Mouse (Mus musculus) limb, embryonic 11.5 days (tissue): Measurements from ENCODE around the gene Ccdc116. TPM values are rescaled to one million over a fixed set of nuclear protein-coding genes. Genes with fewer than 3 reads are reported as not detected.

Experiments used
- ATAC-seq: fragments of 200-750 bp; cut with Nextera tagmentation; 2 replicates; pipeline ENCODE4 v1.8.0; 2017; ENCODE audit warnings: low read depth; ENCODE audit not compliant: insufficient number of reproducible peaks, low FRiP score, low TSS enrichment
- DNase-seq: peaks from one replicate; pipeline ENCODE4 v3.0.0-alpha.2; 2015; ENCODE audit warnings: low spot score
- H3K27ac ChIP-seq: fragments of 300-500 bp; sonication (generic); replicated peaks from 2 replicates; pipeline ENCODE4 v1.5.1; 2014; ENCODE audit warnings: low read depth, mild to moderate bottlenecking, low read length
- H3K27me3 ChIP-seq: fragments of 300-500 bp; sonication (generic); 2 replicates; pipeline ENCODE4 v1.6.1; 2014; ENCODE audit warnings: mild to moderate bottlenecking, low read length, mixed read lengths; ENCODE audit not compliant: control insufficient read depth, insufficient read depth
- H3K36me3 ChIP-seq: fragments of 300-500 bp; sonication (generic); 2 replicates; pipeline ENCODE4 v1.6.1; 2014; ENCODE audit warnings: mild to moderate bottlenecking, low read length, moderate library complexity, mixed read lengths; ENCODE audit not compliant: control insufficient read depth, insufficient read depth
- H3K4me1 ChIP-seq: fragments of 300-500 bp; sonication (generic); 2 replicates; pipeline ENCODE4 v1.6.1; 2014; ENCODE audit warnings: low read length, mixed read lengths; ENCODE audit not compliant: control insufficient read depth, insufficient read depth
- H3K4me2 ChIP-seq: fragments of 300-500 bp; sonication (generic); 2 replicates; pipeline ENCODE4 v1.6.1; 2014; ENCODE audit warnings: low read depth, mild to moderate bottlenecking, moderate library complexity; ENCODE audit not compliant: severe bottlenecking
- H3K4me3 ChIP-seq: fragments of 300-500 bp; sonication (generic); 2 replicates; pipeline ENCODE4 v1.5.1; 2014; ENCODE audit warnings: low read depth, low read length
- H3K9ac ChIP-seq: fragments of 300-500 bp; sonication (generic); 2 replicates; pipeline ENCODE4 v1.6.1; 2014; ENCODE audit warnings: mild to moderate bottlenecking, low read length
- H3K9me3 ChIP-seq: fragments of 300-500 bp; sonication (generic); 2 replicates; pipeline ENCODE4 v1.6.1; 2016; ENCODE audit warnings: low read length; ENCODE audit not compliant: control insufficient read depth
- WGBS: fragments of 180-500 bp; shearing (Covaris S2); extraction: QIAGEN DNeasy Blood & Tissue Kit; methylation state at CpG from one replicate; pipeline ENCODE4 v1.1.7; 2014; 5-methylcytosine and 5-hydroxymethylcytosine counted together
- polyA plus RNA-seq: library from polyadenylated mRNA; unstranded; fragments of >200 nt; fragmentation: Nextera tagmentation; extraction: Ambion mirVana; gene quantifications from 2 replicates; pipeline ENCODE4 v1.2.1, GENCODE M21; 2014

Ccdc116 gene
- polyA plus RNA-seq, result 0.40 and 0.58 TPM in 2 replicates

- peaks cover 11% of the 10 kb centered on the region; the same call in 1 of the 2 replicates for H3K4me1 ChIP-seq
- DNase-seq (peak; percentile 89), ATAC-seq (peak; percentile 77)
- peaks cover 6% of the 10 kb centered on the region for H3K27me3 ChIP-seq
- no peaks in the 10 kb centered on the region for H3K9me3 ChIP-seq
- no peaks in the 10 kb centered on the region for H3K36me3 ChIP-seq
- peak within 1 kb of the TSS; percentile 56 for H3K9ac ChIP-seq
- no peak within 1 kb of the TSS for H3K27ac ChIP-seq
- H3K4me3 ChIP-seq, result peak within 1 kb of the TSS; percentile 55
- H3K4me2 ChIP-seq, result peak within 1 kb of the TSS; percentile 98
- WGBS, result 0% methylated on average over 34 of the region's 34 CpGs
Measured at GRCm38 (mm10) chr16:17146772-17147235, at the start of gene Ccdc116. Gene Ccdc116 (minus strand): TSS chr16:17147229.

- Histone ChIP-seq H3K27me3 (no peaks in the 10 kb centered on the region), H3K4me2 (no peak overlapping the region), H3K9me3 (no peaks in the 10 kb centered on the region), H3K27ac (no peak overlapping the region), H3K4me3 (no peak overlapping the region), H3K36me3 (no peaks in the 10 kb centered on the region; the same call in 1 of the 2 replicates), H3K4me1 (no peaks in the 10 kb centered on the region), H3K9ac (no peak overlapping the region)
- ATAC-seq (no peak), DNase-seq (no peak)
- 95% methylated on average over 4 of the region's 4 CpGs for WGBS
Measured at GRCm38 (mm10) chr16:17193823-17194222, 46.8 kb upstream of the Ccdc116 start.

- H3K36me3 ChIP-seq, result peaks cover 3% of the 10 kb centered on the region
- H3K27ac ChIP-seq, result no peak overlapping the region
- DNase-seq (no peak), ATAC-seq (no peak)
- H3K9ac ChIP-seq, result no peak overlapping the region
- H3K9me3 ChIP-seq, result no peaks in the 10 kb centered on the region
- H3K4me2 ChIP-seq, result no peak overlapping the region
- H3K27me3 ChIP-seq, result no peaks in the 10 kb centered on the region
- H3K4me1 ChIP-seq, result no peaks in the 10 kb centered on the region
- H3K4me3 ChIP-seq, result no peak overlapping the region
Measured at GRCm38 (mm10) chr16:17185475-17185874, 38.4 kb upstream of the Ccdc116 start.

GRCm38 (mm10) chr16:17183003-17183402 is 36.0 kb upstream of the Ccdc116 start:
- H3K27me3 ChIP-seq, result no peaks in the 10 kb centered on the region
- DNase-seq, result no peak
- no peaks in the 10 kb centered on the region for H3K9me3 ChIP-seq
- H3K4me2 ChIP-seq, result no peak overlapping the region
- no peak overlapping the region for H3K4me3 ChIP-seq
- no peak overlapping the region for H3K27ac ChIP-seq
- no peak overlapping the region for H3K9ac ChIP-seq
- no peaks in the 10 kb centered on the region for H3K4me1 ChIP-seq
- 87% methylated on average over 3 of the region's 3 CpGs for WGBS
- peaks cover 3% of the 10 kb centered on the region for H3K36me3 ChIP-seq
- no peak for ATAC-seq

- Histone ChIP-seq H3K4me3 (no peak overlapping the region), H3K27me3 (no peaks in the 10 kb centered on the region), H3K4me2 (no peak overlapping the region), H3K4me1 (no peaks in the 10 kb centered on the region), H3K27ac (no peak overlapping the region), H3K9ac (no peak overlapping the region), H3K36me3 (peaks cover 3% of the 10 kb centered on the region), H3K9me3 (no peaks in the 10 kb centered on the region)
- no peak for ATAC-seq
- WGBS, result 87% methylated on average over 2 of the region's 2 CpGs
- DNase-seq, result no peak
Measured at GRCm38 (mm10) chr16:17182136-17182535, 35.1 kb upstream of the Ccdc116 start.

GRCm38 (mm10) chr16:17181382-17181781 is 34.4 kb upstream of the Ccdc116 start:
- Histone ChIP-seq H3K4me1 (no peaks in the 10 kb centered on the region), H3K27ac (no peak overlapping the region), H3K9ac (no peak overlapping the region), H3K4me3 (no peak overlapping the region), H3K27me3 (no peaks in the 10 kb centered on the region), H3K36me3 (no peaks in the 10 kb centered on the region), H3K4me2 (no peak overlapping the region), H3K9me3 (no peaks in the 10 kb centered on the region)
- WGBS, result 92% methylated on average over 4 of the region's 4 CpGs
- ATAC-seq, result no peak
- no peak for DNase-seq

- Histone ChIP-seq H3K27me3 (no peaks in the 10 kb centered on the region), H3K4me2 (no peak overlapping the region), H3K36me3 (peaks cover 4% of the 10 kb centered on the region), H3K27ac (no peak overlapping the region), H3K4me3 (no peak overlapping the region), H3K9ac (no peak overlapping the region), H3K9me3 (no peaks in the 10 kb centered on the region), H3K4me1 (no peaks in the 10 kb centered on the region)
- DNase-seq (no peak), ATAC-seq (no peak)
- WGBS, result 91% methylated on average over 3 of the region's 3 CpGs
Measured at GRCm38 (mm10) chr16:17179706-17180105, 32.7 kb upstream of the Ccdc116 start.

- no peak overlapping the region for H3K27ac ChIP-seq
- no peaks in the 10 kb centered on the region for H3K27me3 ChIP-seq
- no peak overlapping the region for H3K4me3 ChIP-seq
- peaks cover 4% of the 10 kb centered on the region for H3K36me3 ChIP-seq
- DNase-seq (no peak), ATAC-seq (no peak)
- 96% methylated on average over 1 of the region's 1 CpGs for WGBS
- H3K4me2 ChIP-seq, result no peak overlapping the region
- H3K9ac ChIP-seq, result no peak overlapping the region
- H3K9me3 ChIP-seq, result no peaks in the 10 kb centered on the region
- H3K4me1 ChIP-seq, result no peaks in the 10 kb centered on the region
Measured at GRCm38 (mm10) chr16:17177623-17178170, 30.7 kb upstream of the Ccdc116 start.

- Histone ChIP-seq H3K4me3 (no peak overlapping the region), H3K27ac (no peak overlapping the region), H3K4me1 (no peaks in the 10 kb centered on the region), H3K4me2 (no peak overlapping the region), H3K9ac (no peak overlapping the region), H3K27me3 (no peaks in the 10 kb centered on the region), H3K36me3 (peaks cover 4% of the 10 kb centered on the region), H3K9me3 (no peaks in the 10 kb centered on the region)
- 84% methylated on average over 2 of the region's 2 CpGs for WGBS
- no peak for ATAC-seq
- DNase-seq, result no peak
Measured at GRCm38 (mm10) chr16:17175765-17176164, 28.7 kb upstream of the Ccdc116 start.
